Mouse (Mus musculus) adipocyte (in vitro differentiated cells): Measurements from ENCODE around the gene Vmn1r121.
"Not testable (repeated sequence)": the region's sequence is repeated elsewhere in the genome, so short reads cannot be mapped to it uniquely, and the experiment has no call there.

ENCODE experiments used
- DNase-seq: peaks from one replicate; pipeline ENCODE4 v3.0.0-alpha.2; 2016; ENCODE audit warnings: low spot score

The Vmn1r121 gene

GRCm38 (mm10) chr7:21098413-21098812 lies at the start of gene Vmn1r121:
TSS of gene Vmn1r121 (minus strand) at chr7:21098513.
- not testable (repeated sequence) for DNase-seq

DNA sequence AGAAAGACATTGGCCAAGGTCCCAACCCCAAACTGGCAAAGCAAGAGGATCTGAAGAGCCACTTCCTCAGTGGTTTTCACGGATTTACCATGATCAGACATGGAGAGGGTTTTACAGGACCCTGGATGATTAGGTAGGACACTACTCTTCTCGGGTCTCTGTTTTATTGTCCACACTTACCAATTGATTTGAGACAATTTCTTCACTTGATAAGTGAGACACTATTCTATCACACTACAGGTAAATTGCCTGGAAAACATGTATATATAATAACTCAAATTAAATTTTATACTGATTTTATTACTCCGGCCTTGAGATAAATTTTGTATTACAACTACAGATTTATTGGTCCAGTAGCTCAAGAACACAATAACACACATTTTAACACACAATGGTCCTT lies 35.7 kb upstream of the Vmn1r121 start, which contains the start of gene Vmn1r122:
TSS of gene Vmn1r122 (minus strand) at position 101 of the 400 bp plus-strand sequence.
- not testable (repeated sequence) for DNase-seq

GRCm38 (mm10) chr7:21053684-21054083 lies 44.6 kb downstream of the Vmn1r121 start, which contains the start of gene Vmn1r120:
TSS of gene Vmn1r120 (minus strand) at chr7:21053784.
- DNase-seq: not testable (repeated sequence)
